Mouse (Mus musculus) liver, embryonic 14.5 days (tissue): ENCODE results near the gene B2m. TPM values are rescaled to one million over a fixed set of nuclear protein-coding genes. Genes with fewer than 3 reads are reported as not detected.

Source experiments
- ATAC-seq: fragments of 200-750 bp; cut with Nextera tagmentation; 2 replicates; pipeline ENCODE4 v1.8.0; 2017; ENCODE audit warnings: moderate number of reproducible peaks, mild to moderate bottlenecking, moderate library complexity; ENCODE audit not compliant: insufficient read depth
- DNase-seq, 3 experiments: peaks; one replicate each; pipeline ENCODE4 v3.0.0-alpha.2; 2012 to 2013; ENCODE audit warnings: low read depth in 3 of 3, low spot score in 3 of 3
- H3K27ac ChIP-seq: fragments of 300-500 bp; sonication (generic); 2 replicates; pipeline ENCODE4 v1.5.1; 2014; ENCODE audit warnings: moderate library complexity, mild to moderate bottlenecking, control low read depth, inconsistent platforms
- H3K27me3 ChIP-seq: fragments of 300-500 bp; sonication (generic); 2 replicates; pipeline ENCODE4 v1.6.1; 2014; ENCODE audit warnings: mild to moderate bottlenecking, low read length, moderate library complexity; ENCODE audit not compliant: control insufficient read depth, insufficient read depth
- H3K36me3 ChIP-seq: fragments of 300-500 bp; sonication (generic); replicated peaks from 2 replicates; pipeline ENCODE4 v1.6.1; 2014; ENCODE audit warnings: low read depth; ENCODE audit not compliant: control insufficient read depth, insufficient read depth
- H3K4me1 ChIP-seq, 2 experiments: fragments of 200-500 bp in 1 of 2; fragments of 300-500 bp in 1 of 2; sonication (generic) in 1 of 2; replicated peaks; 2 replicates each; pipeline ENCODE4 v1.6.1; 2012 to 2014; ENCODE audit warnings: antibody characterized with exemption in 1 of 2, inconsistent platforms in 1 of 2, low read length in 1 of 2; ENCODE audit not compliant: control insufficient read depth in 2 of 2, insufficient read depth in 2 of 2
- H3K4me2 ChIP-seq: fragments of 300-500 bp; sonication (generic); 2 replicates; pipeline ENCODE4 v1.6.1; 2014; ENCODE audit warnings: low read depth, mild to moderate bottlenecking, control low read depth, moderate library complexity
- H3K4me3 ChIP-seq, 2 experiments: fragments of 200-500 bp in 1 of 2; fragments of 300-500 bp in 1 of 2; sonication (generic) in 1 of 2; 2 replicates each; pipeline ENCODE4 v1.5.1; 2012 to 2014; ENCODE audit warnings: low read depth in 2 of 2, low read length in 2 of 2, mild to moderate bottlenecking in 2 of 2, control low read depth in 1 of 2, inconsistent platforms in 1 of 2, moderate library complexity in 1 of 2; ENCODE audit not compliant: insufficient read depth in 1 of 2
- H3K9ac ChIP-seq: fragments of 300-500 bp; sonication (generic); replicated peaks from 2 replicates; pipeline ENCODE4 v1.6.1; 2014; ENCODE audit warnings: mild to moderate bottlenecking, control low read depth, moderate library complexity
- H3K9me3 ChIP-seq: fragments of 300-500 bp; sonication (generic); 2 replicates; pipeline ENCODE4 v1.6.1; 2016; ENCODE audit warnings: low read length, mixed read lengths; ENCODE audit not compliant: control insufficient read depth
- CTCF ChIP-seq: IDR thresholded peaks from 2 replicates; pipeline ENCODE4 v1.5.1; 2016; ENCODE audit warnings: antibody characterized with exemption, low read depth, control low read depth
- EP300 ChIP-seq: IDR thresholded peaks from 2 replicates; pipeline ENCODE4 v1.6.1; 2016; ENCODE audit warnings: antibody characterized with exemption, low read depth
- WGBS: fragments of 180-500 bp; shearing (Covaris S2); extraction: QIAGEN DNeasy Blood & Tissue Kit; methylation state at CpG from one replicate; pipeline ENCODE4 v1.1.7; 2014; ENCODE audit not compliant: insufficient replicate concordance; 5-methylcytosine and 5-hydroxymethylcytosine counted together
- polyA plus RNA-seq, 2 experiments: library from polyadenylated mRNA; depleted of rRNA in 1 of 2; stranded (reverse) in 1 of 2; unstranded in 1 of 2; fragments of >200 nt; fragmentation: Nextera tagmentation in 1 of 2; extraction: Ambion mirVana in 1 of 2; gene quantifications; 2 replicates each; pipeline versions ENCODE4 v1.2.1 to v1.2.3; 2012 to 2014

The B2m gene
- polyA plus RNA-seq, 2 experiments: 156 to 413 TPM

- H3K4me3 ChIP-seq: no peak overlapping the region
- TF ChIP-seq EP300: no peak
- TF ChIP-seq CTCF: peak; percentile 32; the same call in 1 of the 2 replicates
- ATAC-seq: peak; percentile 22; the same call in 1 of the 2 replicates
- no peak overlapping the region for H3K27ac ChIP-seq
- peak overlapping the region; percentile 17 for H3K4me2 ChIP-seq
- no peak overlapping the region for H3K9ac ChIP-seq
- peaks cover 13 to 22% of the 10 kb centered on the region in 2 experiments for H3K4me1 ChIP-seq
- 65% methylated on average over 5 of the region's 5 CpGs for WGBS
- no peaks in the 10 kb centered on the region for H3K27me3 ChIP-seq
- peak in 1 of 3 experiments; percentile 35 for DNase-seq
- H3K36me3 ChIP-seq: no peaks in the 10 kb centered on the region
- H3K9me3 ChIP-seq: no peaks in the 10 kb centered on the region
Measured at GRCm38 (mm10) chr2:122141332-122141967, 6.0 kb upstream of the B2m start.

DNA sequence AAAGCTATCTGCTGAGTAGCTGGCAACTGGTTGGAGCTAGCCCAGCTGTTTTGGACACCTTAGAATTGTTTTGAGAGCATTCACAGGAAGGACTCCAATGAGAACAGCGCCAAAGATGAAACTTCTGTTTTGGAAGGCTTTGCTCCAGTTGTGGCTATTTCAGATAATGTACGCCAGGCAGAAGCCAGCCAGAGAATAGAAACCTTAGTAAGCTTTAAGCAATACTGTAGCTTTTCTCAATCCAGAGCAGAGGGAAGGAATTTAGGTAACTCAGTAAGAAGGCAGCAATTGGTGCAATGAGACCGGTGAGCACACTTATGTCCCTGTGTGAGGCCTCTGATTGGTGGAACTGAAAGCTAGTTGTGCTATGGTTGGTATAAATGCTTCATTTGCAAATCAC is 4.4 kb upstream of the B2m start:
- H3K27ac ChIP-seq: no peak overlapping the region
- H3K4me1 ChIP-seq: peaks cover 6 to 20% of the 10 kb centered on the region in 2 experiments
- no peak overlapping the region for H3K4me3 ChIP-seq
- H3K9ac ChIP-seq: no peak overlapping the region
- DNase-seq: no peak
- H3K4me2 ChIP-seq: no peak overlapping the region
- 71% methylated on average over 3 of the region's 3 CpGs for WGBS
- no peaks in the 10 kb centered on the region for H3K9me3 ChIP-seq
- no peaks in the 10 kb centered on the region for H3K27me3 ChIP-seq
- no peak for ATAC-seq
- no peaks in the 10 kb centered on the region for H3K36me3 ChIP-seq
- TF ChIP-seq CTCF: no peak
- TF ChIP-seq EP300: no peak

DNA sequence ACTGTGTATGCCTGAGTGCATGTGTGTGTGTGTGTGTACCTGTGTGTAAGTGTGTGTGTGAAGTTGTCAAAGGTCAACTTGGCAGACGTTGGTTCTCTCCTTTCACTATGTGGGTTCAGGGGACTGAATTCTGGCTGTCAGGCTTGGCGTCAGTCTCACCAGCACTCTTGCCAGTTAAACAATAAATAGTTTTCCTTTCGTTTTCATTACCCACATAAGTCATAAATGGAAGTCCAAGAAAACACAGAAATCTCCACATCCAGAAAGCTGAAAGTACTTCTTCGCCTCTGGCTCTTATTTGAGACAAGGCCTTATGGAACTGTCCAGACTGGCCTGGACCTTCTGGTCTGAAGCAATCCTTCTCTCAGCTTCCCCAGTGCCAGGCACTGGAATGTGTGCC is 1.7 kb upstream of the B2m start:
- H3K4me3 ChIP-seq: no peak overlapping the region
- DNase-seq (no peak), ATAC-seq (no peak)
- no peak overlapping the region for H3K4me2 ChIP-seq
- no peak for TF ChIP-seq CTCF
- TF ChIP-seq EP300: no peak
- WGBS: 54% methylated on average over 4 of the region's 4 CpGs
- peaks cover 3 to 22% of the 10 kb centered on the region in 2 experiments for H3K4me1 ChIP-seq
- H3K9me3 ChIP-seq: no peaks in the 10 kb centered on the region
- H3K36me3 ChIP-seq: no peaks in the 10 kb centered on the region
- no peak overlapping the region for H3K9ac ChIP-seq
- no peaks in the 10 kb centered on the region for H3K27me3 ChIP-seq
- H3K27ac ChIP-seq: no peak overlapping the region

DNA sequence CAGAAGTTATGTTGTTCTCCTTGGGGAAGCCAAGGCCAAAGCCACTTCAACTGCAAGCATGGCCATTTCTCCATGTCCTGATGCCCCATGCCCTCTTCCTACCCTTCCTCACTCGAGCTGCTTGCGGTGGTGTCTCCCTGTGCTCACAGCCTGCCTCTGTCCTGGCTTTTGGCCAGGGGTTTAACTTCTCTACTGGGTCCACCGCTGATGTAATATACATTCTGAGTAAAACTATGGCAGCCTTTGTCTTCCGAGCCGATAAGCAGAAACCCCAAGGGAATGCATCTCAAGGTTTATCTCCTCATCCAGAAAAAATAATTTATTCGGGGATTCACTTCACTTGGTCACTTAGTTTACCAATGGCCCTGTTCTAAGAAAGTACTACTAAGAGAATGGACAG is 799 bp upstream of the B2m start:
- no peak for DNase-seq
- peaks cover 3 to 22% of the 10 kb centered on the region in 2 experiments for H3K4me1 ChIP-seq
- TF ChIP-seq CTCF (no peak), EP300 (no peak)
- WGBS: 64% methylated on average over 6 of the region's 6 CpGs
- no peak for ATAC-seq
- H3K4me3 ChIP-seq: peak overlapping the region in 1 of 2 experiments; percentile 83; a peak in 2 of 4 replicates
- H3K9ac ChIP-seq: peak overlapping the region; percentile 38
- no peaks in the 10 kb centered on the region for H3K9me3 ChIP-seq
- H3K27me3 ChIP-seq: no peaks in the 10 kb centered on the region
- no peaks in the 10 kb centered on the region for H3K36me3 ChIP-seq
- H3K27ac ChIP-seq: peak overlapping the region; percentile 43
- peak overlapping the region; percentile 77 for H3K4me2 ChIP-seq

DNA sequence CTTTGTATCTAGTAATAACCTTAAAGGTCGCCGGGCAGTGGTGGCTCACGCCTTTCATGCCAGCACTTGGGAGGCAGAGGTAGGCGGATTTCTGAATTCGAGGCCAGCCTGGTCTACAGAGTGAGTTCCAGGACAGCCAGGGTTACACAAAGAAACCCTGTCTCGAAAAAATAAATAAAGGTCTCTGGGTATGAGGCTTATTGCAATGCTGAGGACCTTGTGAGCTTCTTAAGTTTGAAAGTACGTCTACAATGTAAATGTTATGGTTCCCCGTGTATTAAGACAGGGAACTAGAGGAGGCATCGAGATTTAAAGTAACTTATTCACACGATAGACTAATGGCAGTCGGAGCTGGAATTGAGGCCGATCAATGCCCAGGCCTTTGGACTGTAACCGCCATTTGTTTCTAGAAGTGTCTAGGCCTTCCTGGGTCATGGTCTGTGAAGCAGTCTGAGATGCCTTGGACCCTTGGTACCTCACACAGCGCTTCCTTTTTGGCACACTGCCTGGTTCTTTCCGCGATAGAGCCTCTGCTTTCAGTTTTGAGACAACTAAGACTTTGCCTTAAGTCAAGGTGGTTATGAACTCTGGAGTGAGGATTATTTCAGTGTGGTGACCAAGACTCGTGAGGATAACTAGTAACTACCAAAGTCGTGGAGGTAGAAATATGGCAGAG is 894 bp downstream of the B2m start:
- WGBS: 7% methylated on average over 18 of the region's 18 CpGs
- H3K4me1 ChIP-seq: peaks cover 3 to 24% of the 10 kb centered on the region in 2 experiments
- TF ChIP-seq EP300 (no peak), CTCF (no peak)

More for the DNA sequence above, 894 bp downstream of the B2m start:
- Histone ChIP-seq H3K4me3 (peak overlapping the region; percentile 83 to 87), H3K9me3 (no peaks in the 10 kb centered on the region), H3K27ac (no peak overlapping the region), H3K4me2 (peak overlapping the region; percentile 77), H3K9ac (peak overlapping the region; percentile 79), H3K36me3 (peaks cover 6% of the 10 kb centered on the region), H3K27me3 (no peaks in the 10 kb centered on the region)
- peak; percentile 16; the same call in 1 of the 2 replicates for ATAC-seq
- DNase-seq: no peak
